Mouse (Mus musculus) bone marrow, adult 2 months (tissue): ENCODE results near the gene Rom1. TPM values are rescaled to one million over a fixed set of nuclear protein-coding genes. Genes with fewer than 3 reads are reported as not detected.

Experiments
- H3K27ac ChIP-seq: fragments of 200-500 bp; 2 replicates; pipeline ENCODE4 v1.5.1; 2012; ENCODE audit warnings: low read depth, mild to moderate bottlenecking, control low read depth, inconsistent platforms, low read length; ENCODE audit not compliant: control insufficient read depth, poor library complexity, insufficient read depth
- H3K4me1 ChIP-seq: fragments of 200-500 bp; 2 replicates; pipeline ENCODE4 v1.6.1; 2011; ENCODE audit warnings: low read length; ENCODE audit not compliant: control insufficient read depth, insufficient read depth
- H3K4me3 ChIP-seq: fragments of 200-500 bp; replicated peaks from 2 replicates; pipeline ENCODE3; 2011; ENCODE audit warnings: mild to moderate bottlenecking, low read depth, low read length, control low read depth; ENCODE audit not compliant: control insufficient read depth
- CTCF ChIP-seq: fragments of 200-500 bp; IDR thresholded peaks from 2 replicates; pipeline ENCODE4 v1.5.1; 2011; ENCODE audit warnings: low read length, control low read depth; ENCODE audit not compliant: control insufficient read depth, insufficient read depth
- POLR2A ChIP-seq: fragments of 200-500 bp; IDR thresholded peaks from 2 replicates; pipeline ENCODE4 v1.6.1; 2011; ENCODE audit warnings: low read depth, mild to moderate bottlenecking, control low read depth, low read length, borderline replicate concordance; ENCODE audit not compliant: control insufficient read depth
- WGBS: fragments of 180-500 bp; shearing (Covaris S2); methylation state at CpG from one replicate; pipeline ENCODE4 v1.1.7; 2018; 5-methylcytosine and 5-hydroxymethylcytosine counted together
- polyA plus RNA-seq: library from polyadenylated mRNA; stranded (reverse); fragments of >200 nt; gene quantifications from 2 replicates; pipeline ENCODE4 v1.2.4, GENCODE M21; 2011; ENCODE audit warnings: low replicate concordance; ENCODE audit not compliant: missing spikeins, insufficient read depth, insufficient read length

Rom1 gene
- polyA plus RNA-seq, 1 experiment = 9.7 TPM

- H3K4me1 ChIP-seq = peaks cover 3% of the 10 kb centered on the region; the same call in 1 of the 2 replicates
- H3K4me3 ChIP-seq = peak overlapping the region; percentile 98
- WGBS = 22% methylated on average over 19 of the region's 19 CpGs
- H3K27ac ChIP-seq = no peak overlapping the region
- TF ChIP-seq POLR2A (no peak), CTCF (no peak)
Measured at GRCm38 (mm10) chr19:8887585-8888463, 41.3 kb downstream of the Rom1 start.

DNA sequence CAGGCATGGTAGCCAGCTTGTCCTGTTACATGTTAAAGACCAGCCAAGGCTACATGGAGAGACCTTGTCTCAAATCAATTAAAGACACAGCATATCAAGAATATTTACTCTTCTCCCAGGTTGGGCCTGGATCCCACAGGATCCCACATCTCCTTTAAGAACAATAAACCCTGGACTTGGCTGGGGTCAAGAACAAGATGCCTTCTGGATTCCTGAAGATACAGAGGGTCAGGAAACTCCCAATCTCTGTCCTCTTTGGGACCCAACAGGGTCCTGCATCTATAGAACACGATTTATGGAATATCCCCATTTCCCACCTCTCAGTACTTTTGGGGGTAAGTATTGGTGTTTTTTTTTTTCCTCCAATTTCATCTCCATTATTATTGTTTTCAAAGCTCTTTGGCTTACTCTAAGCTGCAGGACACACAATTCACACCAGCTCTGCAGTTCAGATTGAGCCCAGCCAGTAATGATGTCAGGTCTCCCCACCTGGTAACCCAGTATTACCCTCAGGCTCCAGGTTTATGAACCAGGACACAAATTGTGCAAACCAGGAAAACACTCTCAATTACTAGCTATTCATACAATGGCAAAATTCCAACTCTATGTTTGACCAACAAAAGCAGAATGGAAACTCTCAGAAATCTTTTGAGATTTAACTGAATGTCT lies 42.1 kb downstream of the Rom1 start:
- Histone ChIP-seq H3K27ac (no peak overlapping the region), H3K4me1 (peaks cover 3% of the 10 kb centered on the region; the same call in 1 of the 2 replicates), H3K4me3 (no peak overlapping the region)
- WGBS = 61% methylated on average over 1 of the region's 1 CpGs
- no peak for TF ChIP-seq POLR2A
- TF ChIP-seq CTCF = no peak

DNA sequence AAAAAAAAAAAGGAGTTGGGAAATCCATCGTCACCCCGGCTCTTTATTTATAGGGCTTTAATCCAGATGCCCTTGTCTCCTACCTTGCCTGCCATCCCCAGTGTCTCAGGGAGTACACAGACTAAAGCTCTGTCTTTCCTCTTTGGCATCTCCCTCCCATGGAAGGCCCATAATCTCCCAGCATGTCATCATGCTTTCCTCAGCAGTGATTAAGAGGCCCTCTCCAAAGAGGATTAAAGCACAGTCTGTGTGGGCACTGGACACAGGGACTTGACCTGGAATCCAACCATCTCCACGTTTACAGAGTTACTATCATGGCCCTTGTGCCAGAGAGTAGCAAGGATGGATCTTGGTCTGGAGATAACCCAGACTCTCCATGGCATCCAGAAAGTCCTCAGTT lies 45.5 kb downstream of the Rom1 start, which contains the start of the genes Lbhd1 and Gm49403:
Gene Lbhd1, plus strand, starts transcription at position 117 of the 400 bp plus-strand sequence.
Gene Gm49403, plus strand, starts transcription at position 315 of the 400 bp plus-strand sequence.
- Histone ChIP-seq H3K4me1 (peaks cover 2% of the 10 kb centered on the region; the same call in 1 of the 2 replicates), H3K4me3 (no peak within 1 kb of the TSS), H3K27ac (no peak within 1 kb of the TSS)
- TF ChIP-seq CTCF = no peak
- no peak for TF ChIP-seq POLR2A
- 77% methylated on average over 3 of the region's 3 CpGs for WGBS

DNA sequence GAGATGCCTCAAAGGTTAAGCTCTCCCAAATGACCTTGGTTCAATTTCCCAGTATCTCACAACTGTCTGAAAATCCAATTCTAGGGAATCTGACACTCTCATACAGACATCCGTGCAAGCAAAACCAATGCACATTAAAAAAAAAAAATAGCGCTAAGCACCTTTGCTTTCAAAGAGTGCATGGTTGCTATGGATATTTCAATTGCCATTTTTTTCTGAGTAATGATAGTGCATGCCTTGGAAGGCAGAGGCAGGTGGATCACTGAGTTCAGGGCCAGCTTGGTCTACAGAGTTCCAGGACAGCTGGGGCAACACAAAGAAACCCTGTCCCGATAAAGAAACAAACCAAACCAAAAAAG lies 48.1 kb downstream of the Rom1 start:
- Histone ChIP-seq H3K27ac (no peak overlapping the region), H3K4me1 (no peaks in the 10 kb centered on the region; the same call in 1 of the 2 replicates), H3K4me3 (peak overlapping the region; percentile 46)
- TF ChIP-seq CTCF (no peak), POLR2A (no peak)
- WGBS = 3% methylated on average over 3 of the region's 3 CpGs

DNA sequence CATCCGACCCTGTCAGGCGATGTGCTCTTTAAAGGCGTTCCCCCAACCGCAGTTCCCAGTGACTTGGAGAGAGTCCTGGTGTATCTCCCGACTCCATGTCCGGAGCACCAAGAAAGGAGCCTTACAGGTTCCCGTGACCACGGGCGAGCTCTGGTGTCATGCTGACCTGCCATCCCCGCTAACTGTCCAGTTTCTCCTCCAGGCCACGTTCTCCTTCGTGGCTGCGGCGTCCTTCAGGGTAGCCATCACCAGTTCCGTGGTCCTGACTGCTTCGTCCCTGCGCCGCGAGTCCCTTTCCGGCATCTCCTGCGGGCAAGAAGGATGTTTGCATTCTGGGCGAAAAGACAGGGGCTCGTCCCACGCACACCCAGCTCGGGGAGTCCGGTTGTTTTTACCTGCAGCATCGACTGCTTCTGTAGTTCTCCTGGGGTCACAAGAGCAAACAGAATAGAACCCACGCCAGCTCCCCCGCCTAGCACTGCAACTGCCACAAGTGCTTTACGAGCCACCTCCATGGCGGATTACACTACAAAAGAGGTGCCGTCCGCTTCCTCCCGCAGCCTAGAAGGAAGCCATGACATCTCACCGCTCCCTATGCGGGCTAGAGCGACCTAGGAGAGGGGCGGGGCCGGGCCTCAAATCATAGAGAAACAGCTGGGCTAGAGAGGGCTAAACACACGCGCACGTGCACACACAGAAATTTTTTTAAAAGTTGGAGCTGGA lies 48.7 kb downstream of the Rom1 start, which contains the start of gene Uqcc3:
Gene Uqcc3, minus strand, starts transcription at position 613 of the 723 bp plus-strand sequence.
- Histone ChIP-seq H3K4me1 (no peaks in the 10 kb centered on the region; the same call in 1 of the 2 replicates), H3K4me3 (peak within 1 kb of the TSS; percentile 92), H3K27ac (peak within 1 kb of the TSS; percentile 79)
- under 1% methylated on average over 42 of the region's 42 CpGs for WGBS
- TF ChIP-seq POLR2A (peak; percentile 64), CTCF (no peak; the same call in 1 of the 2 replicates)

Other genes starting within 250 kb of the Rom1 start
- 58.4 and 65.7 TPM in 2 replicates for gene Slc3a2, start 206.0 kb downstream of the Rom1 start, polyA plus RNA-seq
- 40.8 and 121 TPM in 2 replicates for gene Wdr74, start 193.5 kb downstream of the Rom1 start, polyA plus RNA-seq
- 3.4 and 3.7 TPM in 2 replicates for gene 1700092M07Rik, start 188.6 kb downstream of the Rom1 start, polyA plus RNA-seq
- 62.1 and 83.9 TPM in 2 replicates for gene Stx5a, start 187.9 kb downstream of the Rom1 start, polyA plus RNA-seq
- 488 and 589 TPM in 2 replicates for gene Nxf1, start 172.3 kb downstream of the Rom1 start, polyA plus RNA-seq
- gene Tmem223, start 158.4 kb downstream of the Rom1 start, polyA plus RNA-seq = 27.1 and 53.1 TPM in 2 replicates
- 52.1 and 62.1 TPM in 2 replicates for gene Tmem179b, start 154.9 kb downstream of the Rom1 start, polyA plus RNA-seq
- gene Taf6l, start 142.9 kb downstream of the Rom1 start, polyA plus RNA-seq = 6.4 and 14.7 TPM in 2 replicates
- 38.0 and 61.1 TPM in 2 replicates for gene Polr2g, start 130.8 kb downstream of the Rom1 start, polyA plus RNA-seq
- 1.1 and 3.0 TPM in 2 replicates for gene Zbtb3, start 126.8 kb downstream of the Rom1 start, polyA plus RNA-seq
- 18.1 and 20.3 TPM in 2 replicates for gene Ttc9c, start 110.0 kb downstream of the Rom1 start, polyA plus RNA-seq
- gene Hnrnpul2, start 109.3 kb downstream of the Rom1 start, polyA plus RNA-seq = 62.2 and 84.9 TPM in 2 replicates
- gene AC129217.1, start 99.6 kb downstream of the Rom1 start, polyA plus RNA-seq = 6.4 and 8.2 TPM in 2 replicates
- gene Bscl2, start 91.9 kb downstream of the Rom1 start, polyA plus RNA-seq = 19.8 and 46.2 TPM in 2 replicates
- gene Gng3, start 90.2 kb downstream of the Rom1 start, polyA plus RNA-seq = 1.5 TPM in 1 of 2 replicates, not detected in the other
- 0.40 and 0.62 TPM in 2 replicates for gene Lrrn4cl, start 78.6 kb downstream of the Rom1 start, polyA plus RNA-seq
- 110 and 112 TPM in 2 replicates for gene Ubxn1, start 57.9 kb downstream of the Rom1 start, polyA plus RNA-seq
- gene Uqcc3, start 48.4 kb downstream of the Rom1 start, polyA plus RNA-seq = 25.7 and 27.0 TPM in 2 replicates
- gene Lbhd1, start 45.6 kb downstream of the Rom1 start, polyA plus RNA-seq = 1.6 and 2.1 TPM in 2 replicates
- not detected in 2 replicates for gene Gm49403, start 45.4 kb downstream of the Rom1 start, polyA plus RNA-seq
- 50.8 and 83.6 TPM in 2 replicates for gene 1810009A15Rik, start 40.5 kb downstream of the Rom1 start, polyA plus RNA-seq
- gene Gm49416, start 40.4 kb downstream of the Rom1 start, polyA plus RNA-seq = not detected in 2 replicates
- gene Ints5, start 36.4 kb downstream of the Rom1 start, polyA plus RNA-seq = 6.7 and 12.1 TPM in 2 replicates
- 41.4 and 61.7 TPM in 2 replicates for gene Ganab, start 31.3 kb downstream of the Rom1 start, polyA plus RNA-seq
- gene B3gat3, start 9.0 kb downstream of the Rom1 start, polyA plus RNA-seq = 45.8 and 58.5 TPM in 2 replicates
- 31.1 and 54.7 TPM in 2 replicates for gene Eml3, start 196 bp upstream of the Rom1 start, polyA plus RNA-seq
- 67.4 and 91.6 TPM in 2 replicates for gene Mta2, start 12.5 kb upstream of the Rom1 start, polyA plus RNA-seq
- 10.7 and 19.1 TPM in 2 replicates for gene Tut1, start 24.5 kb upstream of the Rom1 start, polyA plus RNA-seq
- gene Eef1g, start 37.7 kb upstream of the Rom1 start, polyA plus RNA-seq = 129 and 224 TPM in 2 replicates
- gene Ahnak, start 59.9 kb upstream of the Rom1 start, polyA plus RNA-seq = 17.4 and 40.1 TPM in 2 replicates
- 37.7 TPM in 1 of 2 replicates, not detected in the other for gene Scgb1a1, start 158.6 kb upstream of the Rom1 start, polyA plus RNA-seq
- 8.9 and 12.4 TPM in 2 replicates for gene Asrgl1, start 206.3 kb upstream of the Rom1 start, polyA plus RNA-seq